Mouse (Mus musculus): ENCODE results near the gene Lin28b.

Lin28b gene

GRCm38 (mm10) chr10:45485761-45486602 lies at the start of gene Lin28b:
TSS of gene Lin28b (minus strand) at chr10:45486395.
- DNase-seq (ENCODE audit: low spot score in 2 of 2): peak; percentile 62 to 63

GRCm38 (mm10) chr10:45511764-45512163 lies 25.6 kb upstream of the Lin28b start:
- DNase-seq (ENCODE audit: low spot score in 2 of 2): no peak

- DNase-seq (ENCODE audit: low spot score in 2 of 2): no peak
Measured at GRCm38 (mm10) chr10:45510662-45511061, 24.5 kb upstream of the Lin28b start.

GRCm38 (mm10) chr10:45500259-45500658 lies 14.1 kb upstream of the Lin28b start:
- no peak for DNase-seq (ENCODE audit: low spot score in 2 of 2)

GRCm38 (mm10) chr10:45486603-45486946 lies 380 bp upstream of the Lin28b start:
- DNase-seq (ENCODE audit: low spot score in 2 of 2): no peak

- DNase-seq (ENCODE audit: low spot score in 2 of 2): no peak
Measured at GRCm38 (mm10) chr10:45485226-45485760, 902 bp downstream of the Lin28b start.

GRCm38 (mm10) chr10:45483210-45483609 lies 3.0 kb downstream of the Lin28b start:
- DNase-seq (ENCODE audit: low spot score in 2 of 2): no peak

- DNase-seq (ENCODE audit: low spot score in 2 of 2): peak in 1 of 2 experiments; percentile 9
Measured at GRCm38 (mm10) chr10:45473663-45474333, 12.4 kb downstream of the Lin28b start.

- no peak for DNase-seq (ENCODE audit: low spot score in 2 of 2)
Measured at GRCm38 (mm10) chr10:45473143-45473484, 13.1 kb downstream of the Lin28b start.

- no peak for DNase-seq (ENCODE audit: low spot score in 2 of 2)
Measured at GRCm38 (mm10) chr10:45472431-45473142, 13.6 kb downstream of the Lin28b start.

- no peak for DNase-seq (ENCODE audit: low spot score in 2 of 2)
Measured at GRCm38 (mm10) chr10:45471321-45471720, 14.9 kb downstream of the Lin28b start.

GRCm38 (mm10) chr10:45470079-45470739 lies 16.0 kb downstream of the Lin28b start:
- no peak for DNase-seq (ENCODE audit: low spot score in 2 of 2)

- no peak for DNase-seq (ENCODE audit: low spot score in 2 of 2)
Measured at GRCm38 (mm10) chr10:45469027-45469996, 16.9 kb downstream of the Lin28b start.

- DNase-seq (ENCODE audit: low spot score in 2 of 2): no peak
Measured at GRCm38 (mm10) chr10:45468180-45468915, 17.8 kb downstream of the Lin28b start.

GRCm38 (mm10) chr10:45458637-45459036 lies 27.6 kb downstream of the Lin28b start:
- no peak for DNase-seq (ENCODE audit: low spot score in 2 of 2)

GRCm38 (mm10) chr10:45458074-45458473 lies 28.1 kb downstream of the Lin28b start:
- no peak for DNase-seq (ENCODE audit: low spot score in 2 of 2)

- DNase-seq (ENCODE audit: low spot score in 2 of 2): no peak
Measured at GRCm38 (mm10) chr10:45446625-45447024, 39.6 kb downstream of the Lin28b start.

GRCm38 (mm10) chr10:45446215-45446614 lies 40.0 kb downstream of the Lin28b start:
- no peak for DNase-seq (ENCODE audit: low spot score in 2 of 2)

GRCm38 (mm10) chr10:45422372-45422771 lies 63.8 kb downstream of the Lin28b start:
- DNase-seq (ENCODE audit: low spot score in 2 of 2): no peak

- DNase-seq (ENCODE audit: low spot score in 2 of 2): no peak
Measured at GRCm38 (mm10) chr10:45412144-45412543, 74.1 kb downstream of the Lin28b start.
